Mouse (Mus musculus) brain, embryonic 18.5 days (tissue): ENCODE data around the gene CK137956.

Experiments
- DNase-seq: peaks from one replicate; pipeline ENCODE4 v3.0.0-alpha.2; 2012; ENCODE audit warnings: low read depth, low spot score

The CK137956 gene

GRCm38 (mm10) chr4:127970901-127971868, at the start of gene CK137956:
CK137956 (minus strand) TSS chr4:127970951.
- DNase-seq: no peak

- DNase-seq: no peak
These were observed 48.7 kb upstream of the CK137956 start for GRCm38 (mm10) chr4:128019465-128019864.

GRCm38 (mm10) chr4:128004797-128005452, 34.2 kb upstream of the CK137956 start:
- no peak for DNase-seq

- DNase-seq: no peak
These were observed 31.9 kb upstream of the CK137956 start for GRCm38 (mm10) chr4:128002638-128003101.

GRCm38 (mm10) chr4:127999281-127999680, 28.5 kb upstream of the CK137956 start:
- no peak for DNase-seq

GRCm38 (mm10) chr4:127989347-127989995, 18.7 kb upstream of the CK137956 start:
- no peak for DNase-seq

GRCm38 (mm10) chr4:127988526-127989180, 17.9 kb upstream of the CK137956 start:
- no peak for DNase-seq

- peak; percentile 66 for DNase-seq
These were observed 17.2 kb upstream of the CK137956 start, which contains the start of gene Csmd2 for GRCm38 (mm10) chr4:127987784-127988455. Csmd2 (plus strand) TSS chr4:127987857.

- DNase-seq: no peak
These were observed 16.5 kb upstream of the CK137956 start for GRCm38 (mm10) chr4:127987270-127987669.

GRCm38 (mm10) chr4:127986491-127987075, 15.8 kb upstream of the CK137956 start:
- DNase-seq: no peak

GRCm38 (mm10) chr4:127985874-127986273, 15.1 kb upstream of the CK137956 start:
- peak; percentile 72 for DNase-seq

- DNase-seq: no peak
These were observed 13.7 kb upstream of the CK137956 start for GRCm38 (mm10) chr4:127984426-127984825.

GRCm38 (mm10) chr4:127981125-127981524, 10.4 kb upstream of the CK137956 start:
- DNase-seq: no peak

GRCm38 (mm10) chr4:127972976-127973375, 2.2 kb upstream of the CK137956 start:
- no peak for DNase-seq

GRCm38 (mm10) chr4:127970018-127970421, 731 bp downstream of the CK137956 start:
- DNase-seq: no peak

GRCm38 (mm10) chr4:127969101-127969500, 1.6 kb downstream of the CK137956 start:
- no peak for DNase-seq

GRCm38 (mm10) chr4:127953006-127953710, 17.6 kb downstream of the CK137956 start:
- DNase-seq: no peak

GRCm38 (mm10) chr4:127947696-127948095, 23.1 kb downstream of the CK137956 start:
- DNase-seq: no peak

- DNase-seq: no peak
These were observed 33.3 kb downstream of the CK137956 start for GRCm38 (mm10) chr4:127937474-127937873.

GRCm38 (mm10) chr4:127935369-127935768, 35.4 kb downstream of the CK137956 start:
- no peak for DNase-seq
